Mouse (Mus musculus) Patski (cell line): ENCODE data around the gene Snx27. TPM values are rescaled to one million over a fixed set of nuclear protein-coding genes. Genes with fewer than 3 reads are reported as not detected.

Source experiments
- ATAC-seq: fragments of 100-300 bp; one replicate; pipeline ENCODE4 v1.8.0; 2021
- CTCF ChIA-PET: fragments of 350-600 bp; sonication (Branson Sonifier 250); formaldehyde crosslinking; loops from one replicate; lab custom pipeline; 2022; ENCODE audit warnings: inconsistent platforms; lab: Charles Lee
- POLR2A ChIA-PET: fragments of 350-600 bp; sonication (Branson Sonifier 250); formaldehyde crosslinking; loops from one replicate; lab custom pipeline; 2022; ENCODE audit warnings: antibody characterized with exemption, inconsistent platforms; lab: Charles Lee
- DNase-seq: peaks from one replicate; pipeline ENCODE4 v3.0.0-alpha.2; 2011; ENCODE audit warnings: low read depth, low spot score
- H3K27me3 ChIP-seq: fragments of 371-371 bp; one replicate; pipeline ENCODE4 v1.5.1; 2021
- CTCF ChIP-seq: fragments of 100-300 bp; IDR thresholded peaks from one replicate; pipeline ENCODE4 v1.5.1; 2021
- in situ Hi-C: fragments of 300-500 bp; cut with MboI; formaldehyde crosslinking; loops from 3 replicates; pipeline ENCODE4 v1.11.1; 2018; ENCODE audit warnings: low pct_unique_long_range_greater_than_20kb, mixed read lengths
- polyA plus RNA-seq: library from polyadenylated mRNA; unstranded; gene quantifications from one replicate; pipeline ENCODE4 v1.2.3, GENCODE M21; 2021

Snx27 gene
- polyA plus RNA-seq, 1 experiment from 2014 or later, result 83.8 TPM

GRCm38 (mm10) chr3:94611343-94611742 is 28.8 kb upstream of the Snx27 start:
- in situ Hi-C loops, result no loop called here
- no peaks in the 10 kb centered on the region for H3K27me3 ChIP-seq
- ATAC-seq, result no peak
- DNase-seq, result no peak
- CTCF ChIA-PET, result interaction anchor here (1.4 to 4.3 kb wide), 3 partner anchors 10 to 154 kb away, joined by 4 to 24 read pairs (median 7); no protein-coding TSS in a partner anchor
- POLR2A ChIA-PET, result interaction anchor here (0.7 kb wide), 1 partner anchor 12 kb away, joined by 3 read pairs; no protein-coding TSS in a partner anchor
- TF ChIP-seq CTCF, result no peak

- POLR2A ChIA-PET, result interaction anchor here (0.7 kb wide), 1 partner anchor 13 kb away, joined by 3 read pairs; no protein-coding TSS in a partner anchor
- CTCF ChIA-PET, result interaction anchor here (1.5 to 4.3 kb wide), 2 partner anchors 9 to 154 kb away, joined by 7 to 24 read pairs; no protein-coding TSS in a partner anchor
- in situ Hi-C loops, result no loop called here
- no peak for TF ChIP-seq CTCF
- ATAC-seq, result no peak
- no peaks in the 10 kb centered on the region for H3K27me3 ChIP-seq
- DNase-seq, result peak; percentile 38
These were observed 28.1 kb upstream of the Snx27 start for GRCm38 (mm10) chr3:94610581-94610980.

GRCm38 (mm10) chr3:94609621-94610020 is 27.1 kb upstream of the Snx27 start:
- CTCF ChIA-PET, result interaction anchor here (1.4 kb wide), 1 partner anchor 14 kb away, joined by 4 read pairs; no protein-coding TSS in a partner anchor
- POLR2A ChIA-PET, result no interaction called here
- DNase-seq (no peak), ATAC-seq (no peak)
- TF ChIP-seq CTCF, result no peak
- in situ Hi-C loops, result loop anchor here (10.0 kb wide), 1 partner anchor 75 kb away; no protein-coding TSS in a partner anchor
- H3K27me3 ChIP-seq, result no peaks in the 10 kb centered on the region

GRCm38 (mm10) chr3:94601959-94602358 is 19.4 kb upstream of the Snx27 start:
- in situ Hi-C loops, result loop anchor here (5.0 to 10.0 kb wide), 3 partner anchors 67 to 235 kb away; no protein-coding TSS in a partner anchor
- ATAC-seq (no peak), DNase-seq (no peak)
- CTCF ChIA-PET, result interaction anchor here (0.7 to 4.0 kb wide), 33 partner anchors 10 to 235 kb away, joined by 3 to 33 read pairs (median 5); no protein-coding TSS in a partner anchor
- peak; percentile 83 for TF ChIP-seq CTCF
- no peaks in the 10 kb centered on the region for H3K27me3 ChIP-seq
- POLR2A ChIA-PET, result interaction anchor here (0.5 to 1.8 kb wide), 9 partner anchors 20 to 254 kb away, joined by 3 to 6 read pairs (median 3); no protein-coding TSS in a partner anchor

GRCm38 (mm10) chr3:94597224-94597779 is 14.8 kb upstream of the Snx27 start:
- ChIA-PET POLR2A (interaction anchor here (1.4 kb wide), 1 partner anchor 9 kb away, joined by 3 read pairs; no protein-coding TSS in a partner anchor), CTCF (interaction anchor here (0.8 to 2.2 kb wide), 5 partner anchors 11 to 66 kb away, joined by 3 to 10 read pairs (median 3); no protein-coding TSS in a partner anchor)
- H3K27me3 ChIP-seq, result no peaks in the 10 kb centered on the region
- no peak for DNase-seq
- TF ChIP-seq CTCF, result no peak
- in situ Hi-C loops, result no loop called here
- no peak for ATAC-seq

GRCm38 (mm10) chr3:94595871-94596287 is 13.4 kb upstream of the Snx27 start:
- ChIA-PET CTCF (interaction anchor here (1.2 to 2.2 kb wide), 3 partner anchors 16 to 229 kb away, joined by 3 to 10 read pairs (median 3); no protein-coding TSS in a partner anchor), POLR2A (interaction anchor here (0.6 kb wide), 1 partner anchor 18 kb away, joined by 3 read pairs; no protein-coding TSS in a partner anchor)

GRCm38 (mm10) chr3:94591066-94591465 is 8.6 kb upstream of the Snx27 start:
- DNase-seq (no peak), ATAC-seq (no peak)
- no peaks in the 10 kb centered on the region for H3K27me3 ChIP-seq
- no peak for TF ChIP-seq CTCF
- ChIA-PET POLR2A (no interaction called here), CTCF (interaction anchor here (0.9 to 2.7 kb wide), 3 partner anchors 10 to 61 kb away, joined by 3 to 10 read pairs (median 3); no protein-coding TSS in a partner anchor)
- in situ Hi-C loops, result no loop called here

More at GRCm38 (mm10) chr3:94595871-94596287, 13.4 kb upstream of the Snx27 start:
- no peak for ATAC-seq
- no peak for TF ChIP-seq CTCF
- no peak for DNase-seq
- H3K27me3 ChIP-seq, result no peaks in the 10 kb centered on the region
- in situ Hi-C loops, result no loop called here

GRCm38 (mm10) chr3:94587962-94588361 is 5.4 kb upstream of the Snx27 start:
- DNase-seq (no peak), ATAC-seq (peak; percentile 68)
- TF ChIP-seq CTCF, result no peak
- CTCF ChIA-PET, result interaction anchor here (0.9 to 1.5 kb wide), 3 partner anchors 14 to 147 kb away, joined by 3 to 5 read pairs (median 4); no protein-coding TSS in a partner anchor
- in situ Hi-C loops, result no loop called here
- no peaks in the 10 kb centered on the region for H3K27me3 ChIP-seq
- POLR2A ChIA-PET, result interaction anchor here (1.1 to 1.3 kb wide), 2 partner anchors 8 to 9 kb away, joined by 3 read pairs; no protein-coding TSS in a partner anchor

GRCm38 (mm10) chr3:94582944-94583343 is 428 bp upstream of the Snx27 start:
- TF ChIP-seq CTCF, result no peak
- ATAC-seq (no peak), DNase-seq (no peak)
- in situ Hi-C loops, result no loop called here
- H3K27me3 ChIP-seq, result no peaks in the 10 kb centered on the region
- ChIA-PET POLR2A (no interaction called here), CTCF (no interaction called here)

- ATAC-seq, result peak; percentile 68
- TF ChIP-seq CTCF, result no peak
- no peak for DNase-seq
- POLR2A ChIA-PET, result interaction anchor here (1.0 to 1.7 kb wide), 5 partner anchors 9 to 233 kb away, joined by 3 to 6 read pairs (median 5); no protein-coding TSS in a partner anchor
- H3K27me3 ChIP-seq, result no peaks in the 10 kb centered on the region
- CTCF ChIA-PET, result interaction anchor here (1.0 to 6.1 kb wide), 7 partner anchors 12 to 125 kb away, joined by 3 to 45 read pairs (median 4); no protein-coding TSS in a partner anchor
- in situ Hi-C loops, result no loop called here
These were observed 592 bp downstream of the Snx27 start for GRCm38 (mm10) chr3:94581793-94582455.
